Mouse (Mus musculus) adrenal gland, postnatal 25 days (tissue): ENCODE data around the gene Exosc5. TPM values are rescaled to one million over a fixed set of nuclear protein-coding genes. Genes with fewer than 3 reads are reported as not detected.
A peak's percentile ranks its signal among the peaks of the same experiment; 100 is the strongest.

ENCODE experiments used
- DNase-seq: peaks from one replicate; pipeline ENCODE4 v3.0.0; 2021; ENCODE audit warnings: mixed read lengths
- total RNA-seq: library from RNA; stranded (reverse); gene quantifications from 2 replicates; pipeline ENCODE4 v1.2.3, GENCODE M21; 2021

The Exosc5 gene
- total RNA-seq, 1 experiment from 2014 or later = 59.4 TPM

DNA sequence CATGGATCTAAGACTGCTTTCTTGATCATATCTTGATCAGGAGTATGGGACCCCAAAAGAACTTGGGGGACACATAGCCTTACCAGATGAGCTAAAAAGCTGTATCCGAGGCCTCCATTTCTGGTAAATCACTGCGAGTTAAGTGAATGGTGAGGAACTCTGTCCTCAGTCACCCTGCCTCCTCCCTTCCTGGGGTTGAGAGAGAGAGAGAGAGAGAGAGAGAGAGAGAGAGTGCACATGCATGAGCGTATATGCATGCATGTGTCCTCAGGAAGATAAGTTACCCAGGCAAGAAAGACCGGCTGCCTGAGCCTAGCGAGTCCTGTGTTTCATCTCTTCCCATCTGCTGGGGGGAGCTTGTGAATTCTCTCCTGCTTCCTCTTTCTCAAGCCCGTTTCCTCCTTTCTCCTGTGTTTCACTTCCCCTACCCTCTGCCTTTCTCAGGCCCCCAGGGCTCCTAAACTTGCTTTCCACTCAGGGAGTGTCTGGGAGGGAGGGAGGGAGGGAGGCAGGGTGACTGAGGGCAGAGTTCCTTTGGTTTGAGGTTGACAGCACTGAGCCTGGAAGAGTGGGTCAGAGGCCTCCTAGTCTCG, 47.7 kb downstream of the Exosc5 start:
- no peak for DNase-seq

DNA sequence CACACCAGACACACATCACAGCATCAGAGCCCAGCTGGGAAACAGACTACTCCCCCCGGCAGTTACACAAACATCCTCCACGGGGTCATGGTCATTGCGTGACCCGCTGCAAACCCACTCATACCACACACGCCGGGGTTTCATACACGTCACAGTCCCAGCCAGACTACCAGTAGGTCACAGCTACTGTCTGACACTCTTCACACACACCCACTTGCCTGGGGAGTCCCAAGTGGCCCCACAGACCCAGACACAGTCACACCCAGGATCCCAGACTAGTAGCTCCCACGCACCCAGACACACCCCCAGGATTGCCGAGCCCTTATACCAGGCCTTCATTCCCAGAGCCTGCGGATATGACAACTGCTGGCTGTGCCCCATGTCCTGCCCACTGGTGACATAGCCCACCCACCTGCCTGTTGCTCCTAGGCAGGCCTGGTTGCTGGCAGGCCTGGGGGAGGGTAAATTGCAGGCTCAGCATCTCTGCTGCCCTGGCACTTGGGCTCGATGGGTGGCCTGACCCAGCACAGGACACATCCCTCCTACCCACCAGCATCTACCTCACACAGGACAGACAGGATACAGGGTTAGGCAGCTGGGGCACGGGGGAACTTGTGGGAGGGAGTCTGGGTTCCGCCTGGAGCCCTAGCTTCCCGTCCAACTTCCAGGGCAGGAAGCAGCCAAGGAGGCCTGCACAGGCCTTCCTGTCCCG, 48.8 kb downstream of the Exosc5 start:
- no peak for DNase-seq

DNA sequence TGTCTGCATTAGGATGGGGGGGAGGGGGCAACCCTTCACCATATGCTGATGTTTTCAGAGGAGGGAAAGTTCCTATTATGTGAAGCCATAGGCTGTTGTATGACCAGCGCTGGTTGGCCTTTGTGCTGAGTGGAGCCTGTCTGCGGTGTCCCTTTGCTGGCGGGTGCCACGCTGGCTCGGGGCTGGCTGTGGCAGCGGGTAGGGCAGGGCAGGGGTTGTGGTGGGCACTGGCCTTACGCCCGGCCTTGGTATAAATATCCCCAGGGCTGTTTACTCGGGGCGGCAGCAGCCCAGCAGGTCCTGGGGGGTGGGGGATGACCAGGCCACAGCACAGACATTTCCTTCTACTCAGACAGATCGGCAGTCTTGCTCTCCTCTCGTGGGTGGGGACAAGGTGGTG, 51.0 kb downstream of the Exosc5 start:
- no peak for DNase-seq

DNA sequence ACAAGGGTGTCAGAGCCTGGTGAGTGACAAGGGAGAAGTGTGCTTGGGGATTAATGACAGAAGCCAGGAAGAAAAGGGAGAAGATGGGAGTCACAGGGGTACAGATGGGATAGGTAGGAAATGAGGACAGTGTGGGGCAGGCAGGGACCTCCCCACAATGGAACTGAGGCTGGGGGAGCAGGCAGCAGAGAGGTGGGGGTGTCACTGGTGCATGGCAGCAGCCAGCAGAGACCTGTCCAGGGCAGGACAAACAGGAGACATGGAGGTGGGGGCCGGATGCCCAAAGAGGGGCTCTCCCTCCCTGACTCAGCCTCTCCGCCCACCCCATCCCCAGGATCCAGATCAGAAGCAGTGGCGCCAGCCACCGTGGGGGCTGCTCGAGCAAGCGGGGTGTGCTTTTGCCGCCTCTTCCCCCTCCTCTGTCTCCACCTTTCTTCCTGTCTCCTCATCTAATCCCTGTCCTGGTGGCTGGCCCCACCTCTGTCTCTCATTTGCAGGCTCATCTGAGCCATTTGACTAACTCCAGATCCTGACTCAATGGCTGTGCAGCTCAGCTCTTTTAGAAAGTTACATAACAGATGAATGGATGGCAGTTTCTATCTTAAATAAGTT, 51.7 kb downstream of the Exosc5 start:
- no peak for DNase-seq

DNA sequence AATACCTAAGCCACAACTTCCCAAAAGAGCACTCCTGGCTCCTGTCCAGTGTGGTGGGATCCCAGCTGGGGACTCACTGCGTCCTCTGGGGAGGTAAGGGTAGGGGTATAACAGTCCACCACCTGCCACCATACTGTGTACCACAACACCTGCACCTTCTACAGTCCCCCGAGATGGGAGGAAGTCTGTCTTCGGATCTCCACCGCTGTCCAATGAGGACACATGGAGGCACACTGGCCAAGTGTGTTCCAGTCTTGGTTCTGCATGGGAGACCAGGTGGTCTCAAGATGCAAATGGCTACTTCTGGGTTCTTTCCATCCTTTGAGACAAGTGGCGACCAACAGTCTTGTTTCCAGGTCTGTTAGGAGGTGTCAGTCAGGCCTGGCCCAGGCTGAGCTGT, 52.2 kb downstream of the Exosc5 start:
- DNase-seq = no peak

DNA sequence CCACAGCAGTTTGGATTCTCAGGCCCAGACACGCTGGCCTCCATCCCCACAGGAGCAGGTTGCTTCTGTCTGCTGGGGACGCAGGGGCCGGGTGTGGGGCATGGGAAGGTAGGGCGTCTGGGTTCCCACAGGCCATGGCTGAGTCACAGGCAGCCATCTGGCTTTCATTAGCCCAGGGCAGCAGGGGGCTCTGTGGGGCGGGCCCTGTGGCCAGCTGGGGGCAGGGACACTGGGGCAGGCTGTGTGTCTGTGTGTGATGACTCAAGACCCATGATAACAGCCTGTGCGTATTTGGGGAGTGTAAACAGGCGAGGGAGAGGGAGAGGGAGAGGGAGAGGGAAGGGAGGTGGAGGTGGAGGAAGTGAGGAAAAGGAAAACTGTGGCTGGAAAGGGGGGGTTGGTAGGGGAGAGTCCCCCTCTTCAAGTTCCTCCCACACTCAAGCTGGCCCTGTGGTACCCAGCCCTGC, 52.8 kb downstream of the Exosc5 start:
- peak; percentile 53 for DNase-seq

DNA sequence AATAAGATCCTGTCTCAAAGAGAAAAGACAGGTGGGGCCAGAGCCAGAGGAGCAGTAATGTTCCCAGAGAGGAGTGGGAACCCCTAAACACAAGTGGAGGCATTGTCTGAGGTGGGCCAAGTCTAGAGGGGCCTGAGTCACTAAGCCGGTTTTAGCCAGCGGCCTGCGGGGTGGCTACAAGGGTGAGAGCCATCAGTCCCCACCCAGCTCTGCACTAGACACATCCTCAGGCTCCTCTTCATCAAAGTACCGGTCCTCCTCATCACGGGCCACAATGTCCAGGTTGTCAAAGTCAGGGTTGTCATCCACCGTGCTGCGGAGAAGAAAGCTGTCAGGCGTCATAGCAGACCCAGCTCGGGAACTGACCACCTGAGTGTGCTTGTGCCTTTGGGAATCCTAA, 53.8 kb downstream of the Exosc5 start:
- DNase-seq = no peak

DNA sequence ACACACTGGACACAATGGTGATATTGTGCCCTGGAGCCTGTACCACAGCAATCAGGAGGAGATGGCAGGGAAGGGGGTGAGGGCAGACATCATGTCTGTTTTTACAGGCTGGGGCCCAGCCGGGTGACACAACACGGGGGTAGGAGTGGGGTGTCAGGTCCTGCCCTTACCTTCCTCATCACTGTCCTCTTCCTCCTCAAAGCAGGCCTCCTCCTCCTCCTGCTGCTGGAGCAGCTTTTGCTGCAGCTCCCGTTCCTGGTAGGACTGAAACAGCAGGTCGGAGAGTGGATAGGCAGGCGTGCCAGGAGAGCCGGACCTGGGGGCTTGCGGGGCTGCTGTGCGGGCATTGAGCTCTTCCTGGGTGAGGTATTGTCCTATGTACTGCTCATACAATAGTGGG, 55.6 kb downstream of the Exosc5 start:
- DNase-seq = no peak

DNA sequence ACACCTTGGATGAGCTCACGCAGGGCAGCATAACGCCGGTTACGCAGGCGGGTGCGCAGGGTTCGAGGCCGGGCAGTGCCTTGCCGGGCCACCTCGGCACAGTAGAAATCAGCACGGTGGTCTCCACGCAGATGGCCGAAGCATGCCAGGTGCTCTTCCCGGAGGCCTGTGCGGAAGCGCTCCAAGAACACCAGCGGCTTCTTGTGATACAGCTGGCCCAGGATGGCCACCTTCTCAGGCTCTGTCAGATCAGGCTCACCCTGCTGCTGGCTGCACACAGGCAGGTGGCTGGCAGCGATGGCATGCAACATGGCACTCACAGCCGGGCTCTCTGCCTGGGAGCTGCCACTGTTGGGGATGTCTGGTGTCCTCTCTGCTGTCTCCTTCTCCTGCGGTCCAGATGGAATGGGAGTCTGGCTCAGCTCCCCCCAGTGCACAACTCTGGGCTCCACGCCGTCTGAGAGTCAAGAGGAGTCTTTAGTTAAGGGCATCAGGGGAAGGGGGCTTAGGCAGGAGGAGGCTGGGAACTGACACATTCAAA, 56.8 kb downstream of the Exosc5 start:
- DNase-seq = no peak

DNA sequence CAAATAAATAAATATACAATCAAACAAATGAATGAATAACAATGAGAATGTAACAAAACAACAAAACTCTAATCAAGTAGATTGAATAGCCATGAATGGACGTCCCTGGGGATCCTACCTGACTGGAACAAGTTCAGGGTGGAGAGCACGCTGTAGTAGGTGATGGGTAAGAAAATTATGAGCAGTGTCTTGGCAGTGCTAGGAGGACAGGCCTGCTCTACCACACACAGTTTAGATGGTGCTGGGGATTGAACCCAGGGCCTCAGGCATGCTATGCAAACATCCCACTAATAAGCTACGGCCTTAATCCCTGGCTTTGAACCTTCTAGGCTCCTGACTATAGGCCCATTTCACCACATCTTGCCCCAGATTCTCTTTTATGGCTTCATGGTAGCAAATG, 58.5 kb downstream of the Exosc5 start:
- no peak for DNase-seq

DNA sequence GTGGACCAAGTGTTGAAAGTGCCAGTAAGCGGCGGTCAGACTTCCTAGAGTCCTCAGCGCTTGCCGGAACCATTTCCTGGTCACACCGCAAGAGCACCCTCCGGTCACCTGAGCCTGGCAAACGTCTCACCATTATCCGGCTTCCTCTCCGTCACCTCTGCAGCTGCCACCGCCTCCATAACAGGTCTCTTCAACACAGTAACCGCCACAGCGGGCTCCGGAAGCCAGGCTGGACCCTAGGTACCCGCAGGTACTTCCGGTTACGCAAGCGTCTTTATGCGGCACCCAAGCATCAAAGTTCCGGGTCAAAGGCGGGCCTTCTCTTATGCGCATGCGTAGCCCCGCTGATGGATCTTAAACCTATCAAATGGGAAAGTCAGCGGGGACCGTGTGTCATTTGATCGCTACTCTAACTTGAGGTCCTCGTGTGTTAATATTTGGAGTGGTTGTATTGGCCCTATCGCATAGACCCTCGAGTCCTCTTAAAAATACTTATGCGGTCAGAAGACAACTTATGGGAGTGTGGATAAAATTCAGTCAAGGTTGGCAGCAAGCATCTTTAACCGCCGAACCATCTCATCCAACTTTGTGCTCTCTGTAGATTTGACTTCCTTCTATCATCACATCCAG, 59.9 kb downstream of the Exosc5 start, which contains the start of gene Ccdc97:
TSS of gene Ccdc97 (minus strand) at position 301 of the 630 bp plus-strand sequence.
- DNase-seq = peak; percentile 91

DNA sequence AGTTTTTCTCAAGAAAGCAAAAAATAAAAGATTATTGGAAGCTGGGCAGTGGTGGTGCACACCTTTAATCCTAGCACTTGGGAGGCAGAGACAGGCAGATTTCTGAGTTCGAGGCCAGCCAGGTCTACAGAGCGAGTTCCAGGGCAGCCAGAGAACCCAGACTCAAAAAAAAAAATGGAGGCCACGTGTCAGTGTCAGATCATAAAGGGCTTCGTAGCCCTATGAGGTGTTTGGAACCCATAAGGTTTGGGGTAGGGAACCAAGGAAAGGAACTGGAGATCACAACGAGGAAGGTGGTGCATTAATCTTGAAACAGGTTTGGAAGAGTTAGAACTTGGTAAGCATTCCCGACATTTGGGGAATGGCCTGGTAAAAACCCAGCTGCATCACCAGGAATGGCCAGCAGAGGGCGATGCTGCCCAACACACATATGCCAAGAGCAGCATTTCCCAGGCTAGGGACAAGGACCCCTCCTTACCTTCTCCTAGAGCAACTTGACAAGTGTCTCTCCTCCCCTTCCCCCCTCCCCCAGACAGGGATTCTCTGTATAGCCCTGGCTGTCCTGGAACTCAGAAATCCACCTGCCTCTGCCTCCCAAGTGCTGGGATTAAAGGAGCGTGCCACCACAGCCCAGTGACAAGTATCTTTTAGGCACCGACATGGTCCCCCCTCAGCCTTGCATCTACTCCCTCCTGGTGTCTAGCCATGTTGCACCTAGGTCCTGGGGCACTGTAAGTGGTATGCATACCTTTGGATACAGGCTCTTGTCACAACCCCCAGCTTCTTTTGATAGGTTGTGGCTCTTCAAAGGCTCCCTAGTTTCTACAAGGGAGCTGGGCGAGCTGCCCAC, 61.0 kb downstream of the Exosc5 start:
- DNase-seq = peak; percentile 76

DNA sequence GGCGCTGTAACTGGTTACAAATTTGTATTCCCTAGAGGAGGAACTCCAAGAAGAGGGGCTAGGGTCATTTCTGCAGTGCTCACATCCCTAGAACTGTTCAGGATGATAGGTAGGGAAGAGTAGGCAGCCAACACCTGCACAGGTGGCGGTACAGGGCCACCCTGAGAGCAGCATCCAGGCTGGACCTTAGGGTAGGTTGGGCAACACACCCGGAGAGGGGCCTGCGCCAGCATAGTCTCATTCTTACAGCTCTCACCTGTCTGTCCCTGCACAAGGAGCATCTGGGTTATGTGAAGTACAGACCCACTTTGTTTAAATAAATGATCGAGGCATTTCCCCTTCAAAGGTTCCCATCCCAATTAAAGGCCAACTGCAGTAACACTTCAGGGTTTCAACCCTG, 61.8 kb downstream of the Exosc5 start:
- DNase-seq = no peak

Other genes starting within 250 kb of the Exosc5 start
- not detected in 2 replicates for gene Cxcl17, start 246.3 kb upstream of the Exosc5 start, total RNA-seq
- gene Ceacam1, start 181.6 kb upstream of the Exosc5 start, total RNA-seq = 19.9 and 22.7 TPM in 2 replicates
- 2.3 and 2.7 TPM in 2 replicates for gene Ceacam2, start 119.3 kb upstream of the Exosc5 start, total RNA-seq
- gene Erich4, start 43.3 kb upstream of the Exosc5 start, total RNA-seq = not detected in 2 replicates
- 29.1 and 33.1 TPM in 2 replicates for gene Dmac2, start 39.8 kb upstream of the Exosc5 start, total RNA-seq
- gene B3gnt8, start 32.5 kb upstream of the Exosc5 start, total RNA-seq = 0.90 and 2.8 TPM in 2 replicates
- gene Bckdha, start 183 bp upstream of the Exosc5 start, total RNA-seq = 180 and 185 TPM in 2 replicates
- gene Tmem91, start 16.0 kb downstream of the Exosc5 start, total RNA-seq = 2.0 TPM in 1 of 2 replicates, not detected in the other
- 12.7 and 20.3 TPM in 2 replicates for gene B9d2, start 21.6 kb downstream of the Exosc5 start, total RNA-seq
- gene Tgfb1, start 27.8 kb downstream of the Exosc5 start, total RNA-seq = 37.0 and 43.7 TPM in 2 replicates
- gene Ccdc97, start 59.9 kb downstream of the Exosc5 start, total RNA-seq = 54.4 and 61.9 TPM in 2 replicates
- gene Hnrnpul1, start 95.6 kb downstream of the Exosc5 start, total RNA-seq = 116 and 128 TPM in 2 replicates
- 27.4 and 32.1 TPM in 2 replicates for gene Axl, start 129.5 kb downstream of the Exosc5 start, total RNA-seq
- 2.5 and 2.9 TPM in 2 replicates for gene Cyp2s1, start 157.7 kb downstream of the Exosc5 start, total RNA-seq
- 4.3 and 8.9 TPM in 2 replicates for gene Cyp2b10, start 238.5 kb downstream of the Exosc5 start, total RNA-seq